ENCODE assay signal across 2 mouse cellular contexts in the genomic region with DNA sequence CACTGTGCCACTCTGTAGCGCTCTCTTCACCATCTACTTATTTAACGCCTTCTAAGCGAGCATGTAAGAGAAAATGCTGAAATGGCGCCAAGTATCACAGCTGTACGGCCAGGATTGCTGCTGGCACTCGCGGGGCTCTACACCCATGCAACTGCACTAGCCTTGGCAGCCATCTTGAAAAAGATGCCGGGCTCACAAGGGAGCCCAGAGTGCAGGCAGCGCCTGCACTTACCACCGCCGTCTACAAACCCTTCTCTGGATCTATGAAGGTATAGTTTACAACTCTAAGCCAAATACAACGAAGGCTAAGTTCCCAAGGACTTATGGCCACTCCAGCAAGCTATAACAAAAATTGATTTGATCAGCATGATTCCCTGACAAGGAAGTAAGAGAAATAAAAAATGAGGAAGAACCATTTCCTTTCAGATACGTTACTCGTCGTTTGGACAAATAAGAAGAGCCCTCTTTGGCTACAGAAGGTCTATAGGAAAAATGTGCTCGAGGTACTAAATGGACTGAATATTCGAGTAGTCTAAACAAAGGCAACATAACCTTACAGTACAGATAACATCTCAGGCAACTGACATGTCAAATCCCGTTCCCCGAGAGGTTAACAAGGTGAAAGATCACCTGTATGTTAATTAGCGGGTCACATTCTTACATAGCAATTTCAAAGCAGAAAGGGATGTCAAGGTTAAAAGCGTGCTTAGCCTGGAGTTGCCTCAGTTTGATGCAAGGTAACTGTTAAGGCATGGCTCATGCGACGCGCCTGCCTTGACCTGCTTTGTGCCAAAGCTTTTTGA.
TF ChIP-seq lines count a peak whose summit lies in the region.

No protein-coding gene starts in this region.

TF ChIP-seq in C2C12, 6 proteins besides CTCF, POLR2A, EP300 and RAD21 (continued from another document):
- TF ChIP-seq MAX (IDR thresholded peaks at IDR 0.05) = no peak
- TF ChIP-seq MYOD1 (IDR thresholded peaks at IDR 0.05; ENCODE audit: control insufficient read depth, insufficient read length, low read depth) = no peak
- no peak for TF ChIP-seq CEBPB (IDR thresholded peaks at IDR 0.05; ENCODE audit: low read depth)
- TF ChIP-seq USF1 (IDR thresholded peaks at IDR 0.05; ENCODE audit: low read depth) = no peak

TF ChIP-seq in myocyte, 11 proteins besides CTCF, POLR2A, EP300 and RAD21 (continued from another document):
- no peak for TF ChIP-seq TCF3 (IDR thresholded peaks at IDR 0.05; ENCODE audit: insufficient read length, low read depth)
- TF ChIP-seq MYOD1 (IDR thresholded peaks at IDR 0.05; ENCODE audit: control insufficient read depth in 1 of 3, insufficient read length in 2 of 3, low read depth in 2 of 3) = no peak
- no peak for TF ChIP-seq USF1 (IDR thresholded peaks at IDR 0.05; ENCODE audit: low read depth)
- no peak for TF ChIP-seq TCF12 (IDR thresholded peaks at IDR 0.05; ENCODE audit: insufficient read depth, poor library complexity, severe bottlenecking)
- no peak for TF ChIP-seq MAX (IDR thresholded peaks at IDR 0.05; ENCODE audit: low read depth)
- TF ChIP-seq MYOG (IDR thresholded peaks at IDR 0.05; ENCODE audit: control insufficient read depth in 1 of 3, insufficient read depth in 1 of 3, insufficient read length in 2 of 3, low read depth in 2 of 3) = peak in 2 of 3 experiments; percentile 14 to 43
- no peak for TF ChIP-seq E2F4 (IDR thresholded peaks at IDR 0.05; ENCODE audit: insufficient read depth)
- TF ChIP-seq REST (IDR thresholded peaks at IDR 0.05; ENCODE audit: insufficient read depth, insufficient read length) = no peak
- TF ChIP-seq CEBPB (IDR thresholded peaks at IDR 0.05; ENCODE audit: insufficient read depth, poor library complexity, severe bottlenecking) = no peak
- TF ChIP-seq POLR2AphosphoS2 (IDR thresholded peaks at IDR 0.05; ENCODE audit: insufficient read length, low read depth) = peak; percentile 15
